Mouse (Mus musculus): ENCODE data around the gene Tpgs1. TPM values are rescaled to one million over a fixed set of nuclear protein-coding genes. Genes with fewer than 3 reads are reported as not detected.

Tpgs1 gene
- polyA plus RNA-seq, 1 experiment from 2014 or later, result 76.6 TPM

DNA sequence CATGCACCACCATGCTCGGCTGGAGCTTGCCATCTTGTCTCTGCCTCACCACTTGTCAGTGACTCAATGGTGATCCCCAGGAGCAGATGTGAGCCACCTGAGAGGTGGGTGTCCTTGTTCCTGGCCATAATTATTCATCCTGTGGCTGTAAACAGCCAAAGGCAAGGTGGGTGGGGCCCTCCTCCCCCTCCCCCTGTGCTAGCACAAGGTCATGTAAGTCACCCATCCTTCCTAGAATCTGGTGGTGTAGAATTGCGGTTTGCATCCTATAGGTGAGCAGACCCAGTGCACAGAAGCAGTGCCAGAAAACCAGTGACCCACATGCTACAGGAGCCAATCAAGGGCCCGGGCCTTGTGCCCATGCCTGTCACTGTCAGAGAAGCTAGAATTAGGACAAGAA, 3.9 kb downstream of the Tpgs1 start:
- no peaks in the 10 kb centered on the region for H3K27me3 ChIP-seq (replicated peaks; ENCODE audit: control insufficient read depth, insufficient read depth, low read length)
- ATAC-seq, result no peak
- H3K4me3 ChIP-seq (replicated peaks; ENCODE audit: low read length), result no peak overlapping the region
- H3K4me2 ChIP-seq (ENCODE audit: low read length), result no peak overlapping the region
- no peak overlapping the region for H3K27ac ChIP-seq (ENCODE audit: low read length)
- no peak overlapping the region for H3K9ac ChIP-seq (replicated peaks; ENCODE audit: low read depth, low read length)
- 93% methylated on average over 3 of the region's 3 CpGs for WGBS
- peaks cover 3% of the 10 kb centered on the region for H3K36me3 ChIP-seq (ENCODE audit: control insufficient read depth, insufficient read depth)
- H3K4me1 ChIP-seq (replicated peaks; ENCODE audit: control insufficient read depth, insufficient read depth, low read length), result peaks cover 16% of the 10 kb centered on the region
- H3K9me3 ChIP-seq (ENCODE audit: control insufficient read depth, low read length), result no peaks in the 10 kb centered on the region

GRCm38 (mm10) chr10:79675346-79676035, 6.3 kb downstream of the Tpgs1 start:
- WGBS, result 61% methylated on average over 44 of the region's 44 CpGs

DNA sequence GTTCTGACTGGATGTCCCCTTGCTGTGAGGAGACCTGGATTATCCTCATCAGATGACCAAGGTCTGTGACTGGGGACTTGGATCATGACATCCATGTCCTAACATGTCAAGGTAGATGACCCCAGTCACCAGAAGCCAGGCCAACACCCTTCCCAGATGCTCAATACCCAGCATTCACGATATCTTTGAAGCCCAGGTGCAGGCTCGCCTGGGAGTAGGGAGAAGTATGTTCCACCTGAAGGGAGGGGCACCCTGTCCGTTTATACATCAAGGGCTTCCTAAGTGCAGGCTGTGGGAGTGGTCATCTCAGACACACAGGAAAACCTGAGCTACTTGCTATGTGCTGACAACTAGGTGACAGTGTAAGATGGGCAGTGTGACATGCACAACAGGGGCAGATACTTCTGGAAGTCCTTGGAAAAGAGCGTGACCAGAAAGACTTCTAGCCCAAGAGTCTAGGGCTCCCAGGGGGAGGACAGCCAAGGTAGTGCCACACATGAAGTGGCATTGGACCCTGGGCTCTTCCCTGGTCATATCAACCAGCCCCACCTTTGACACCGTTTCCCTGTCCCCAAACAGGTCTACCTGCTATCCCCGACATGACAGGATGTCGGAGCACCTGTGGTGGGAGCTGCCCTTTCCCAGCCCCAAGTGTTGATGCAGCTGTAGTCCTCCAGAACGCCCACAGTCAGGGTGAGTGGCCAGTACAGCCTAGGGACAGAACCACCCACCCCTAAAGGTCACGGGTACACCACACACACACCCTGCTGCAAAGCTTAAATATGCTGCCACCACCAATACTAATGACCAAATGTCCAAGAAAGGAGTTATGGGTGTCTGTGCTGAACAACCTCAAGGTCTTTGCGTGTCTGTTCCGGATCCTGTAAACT, 11.7 kb downstream of the Tpgs1 start:
- ATAC-seq, result peak; percentile 3; the same call in 1 of the 2 replicates
- H3K36me3 ChIP-seq (ENCODE audit: control insufficient read depth, insufficient read depth), result peaks cover 5% of the 10 kb centered on the region
- no peaks in the 10 kb centered on the region for H3K9me3 ChIP-seq (ENCODE audit: control insufficient read depth, low read length)
- H3K27ac ChIP-seq (ENCODE audit: low read length), result peak overlapping the region; percentile 90
- H3K27me3 ChIP-seq (replicated peaks; ENCODE audit: control insufficient read depth, insufficient read depth, low read length), result no peaks in the 10 kb centered on the region
- peak overlapping the region; percentile 57 for H3K9ac ChIP-seq (replicated peaks; ENCODE audit: low read depth, low read length)
- H3K4me2 ChIP-seq (ENCODE audit: low read length), result peak overlapping the region; percentile 53
- H3K4me1 ChIP-seq (replicated peaks; ENCODE audit: control insufficient read depth, insufficient read depth, low read length), result peaks cover 20% of the 10 kb centered on the region
- 43% methylated on average over 11 of the region's 11 CpGs for WGBS
- H3K4me3 ChIP-seq (replicated peaks; ENCODE audit: low read length), result peak overlapping the region; percentile 86

More at GRCm38 (mm10) chr10:79675346-79676035, 6.3 kb downstream of the Tpgs1 start:
- Histone ChIP-seq H3K4me2 (ENCODE audit: low read length) (no peak overlapping the region), H3K27me3 (replicated peaks; ENCODE audit: control insufficient read depth, insufficient read depth, low read length) (no peaks in the 10 kb centered on the region), H3K9me3 (ENCODE audit: control insufficient read depth, low read length) (no peaks in the 10 kb centered on the region), H3K4me1 (replicated peaks; ENCODE audit: control insufficient read depth, insufficient read depth, low read length) (peaks cover 7% of the 10 kb centered on the region), H3K9ac (replicated peaks; ENCODE audit: low read depth, low read length) (no peak overlapping the region), H3K4me3 (replicated peaks; ENCODE audit: low read length) (no peak overlapping the region), H3K27ac (ENCODE audit: low read length) (no peak overlapping the region), H3K36me3 (ENCODE audit: control insufficient read depth, insufficient read depth) (peaks cover 3% of the 10 kb centered on the region)
- no peak for ATAC-seq

DNA sequence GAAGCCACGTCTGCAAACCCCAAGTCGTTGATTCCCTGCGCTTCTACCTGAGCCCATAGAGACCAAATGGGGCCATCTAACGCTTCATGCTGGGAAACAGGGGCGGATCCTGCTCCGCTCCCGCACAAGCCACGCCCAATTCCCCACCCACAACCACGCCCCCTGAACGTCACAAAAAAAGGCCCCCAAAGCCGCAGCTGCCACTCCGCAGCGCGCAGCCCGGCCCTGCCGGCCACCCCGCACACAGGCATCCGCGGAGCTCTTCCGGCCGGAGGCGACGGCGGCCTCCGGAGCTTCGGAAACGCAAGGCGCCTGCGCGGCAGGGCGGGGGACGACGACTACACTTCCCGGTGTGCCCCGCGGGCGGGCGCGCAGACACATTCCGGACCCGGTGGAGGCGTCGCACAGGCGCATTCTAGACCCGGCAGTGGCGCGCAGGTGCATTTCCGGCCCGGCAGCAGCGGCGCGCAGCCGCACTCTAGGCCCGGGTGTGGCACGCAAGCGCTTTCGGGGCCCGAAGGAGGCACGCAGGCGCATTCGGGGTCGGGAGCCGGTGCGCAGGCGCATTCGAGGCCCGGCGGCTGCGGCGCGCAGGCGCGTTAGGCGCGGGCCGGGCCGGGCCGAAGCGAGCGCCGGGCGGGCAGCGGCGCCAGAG, 12.5 kb downstream of the Tpgs1 start, which contains the start of gene Cdc34:
TSS of gene Cdc34 (plus strand) at position 605 of the 655 bp plus-strand sequence.
- Histone ChIP-seq H3K27ac (ENCODE audit: low read length) (peak within 1 kb of the TSS; percentile 90), H3K4me2 (ENCODE audit: low read length) (peak within 1 kb of the TSS; percentile 91), H3K4me1 (replicated peaks; ENCODE audit: control insufficient read depth, insufficient read depth, low read length) (peaks cover 20% of the 10 kb centered on the region), H3K9ac (replicated peaks; ENCODE audit: low read depth, low read length) (peak within 1 kb of the TSS; percentile 74), H3K27me3 (replicated peaks; ENCODE audit: control insufficient read depth, insufficient read depth, low read length) (no peaks in the 10 kb centered on the region), H3K9me3 (ENCODE audit: control insufficient read depth, low read length) (no peaks in the 10 kb centered on the region), H3K4me3 (replicated peaks; ENCODE audit: low read length) (peak within 1 kb of the TSS; percentile 86), H3K36me3 (ENCODE audit: control insufficient read depth, insufficient read depth) (peaks cover 10% of the 10 kb centered on the region)
- ATAC-seq, result peak; percentile 96
- WGBS, result under 1% methylated on average over 80 of the region's 84 CpGs

GRCm38 (mm10) chr10:79682551-79682915, 13.4 kb downstream of the Tpgs1 start:
- peak overlapping the region; percentile 86 for H3K4me3 ChIP-seq (replicated peaks; ENCODE audit: low read length)
- peak overlapping the region; percentile 91 for H3K4me2 ChIP-seq (ENCODE audit: low read length)
- 0% methylated on average over 9 of the region's 10 CpGs for WGBS
- H3K36me3 ChIP-seq (ENCODE audit: control insufficient read depth, insufficient read depth), result peaks cover 10% of the 10 kb centered on the region
- no peaks in the 10 kb centered on the region for H3K27me3 ChIP-seq (replicated peaks; ENCODE audit: control insufficient read depth, insufficient read depth, low read length)
- H3K9ac ChIP-seq (replicated peaks; ENCODE audit: low read depth, low read length), result peak overlapping the region; percentile 74
- ATAC-seq, result no peak; the same call in 1 of the 2 replicates
- H3K27ac ChIP-seq (ENCODE audit: low read length), result peak overlapping the region; percentile 46; the same call in 1 of the 2 replicates
- peaks cover 20% of the 10 kb centered on the region for H3K4me1 ChIP-seq (replicated peaks; ENCODE audit: control insufficient read depth, insufficient read depth, low read length)
- H3K9me3 ChIP-seq (ENCODE audit: control insufficient read depth, low read length), result no peaks in the 10 kb centered on the region

GRCm38 (mm10) chr10:79682916-79683582, 13.9 kb downstream of the Tpgs1 start:
- H3K36me3 ChIP-seq (ENCODE audit: control insufficient read depth, insufficient read depth), result peaks cover 10% of the 10 kb centered on the region
- peaks cover 20% of the 10 kb centered on the region for H3K4me1 ChIP-seq (replicated peaks; ENCODE audit: control insufficient read depth, insufficient read depth, low read length)
- no peaks in the 10 kb centered on the region for H3K27me3 ChIP-seq (replicated peaks; ENCODE audit: control insufficient read depth, insufficient read depth, low read length)
- peak overlapping the region; percentile 91 for H3K4me2 ChIP-seq (ENCODE audit: low read length)
- no peaks in the 10 kb centered on the region for H3K9me3 ChIP-seq (ENCODE audit: control insufficient read depth, low read length)
- WGBS, result 3% methylated on average over 10 of the region's 10 CpGs
- H3K9ac ChIP-seq (replicated peaks; ENCODE audit: low read depth, low read length), result peak overlapping the region; percentile 74
- peak overlapping the region; percentile 86 for H3K4me3 ChIP-seq (replicated peaks; ENCODE audit: low read length)
- H3K27ac ChIP-seq (ENCODE audit: low read length), result peak overlapping the region; percentile 46; the same call in 1 of the 2 replicates
- no peak for ATAC-seq

GRCm38 (mm10) chr10:79683726-79684640, 14.8 kb downstream of the Tpgs1 start:
- Histone ChIP-seq H3K4me1 (replicated peaks; ENCODE audit: control insufficient read depth, insufficient read depth, low read length) (peaks cover 20% of the 10 kb centered on the region), H3K4me3 (replicated peaks; ENCODE audit: low read length) (no peak overlapping the region; the same call in 1 of the 2 replicates), H3K27ac (ENCODE audit: low read length) (no peak overlapping the region), H3K9me3 (ENCODE audit: control insufficient read depth, low read length) (no peaks in the 10 kb centered on the region), H3K9ac (replicated peaks; ENCODE audit: low read depth, low read length) (no peak overlapping the region; the same call in 1 of the 2 replicates), H3K27me3 (replicated peaks; ENCODE audit: control insufficient read depth, insufficient read depth, low read length) (no peaks in the 10 kb centered on the region), H3K36me3 (ENCODE audit: control insufficient read depth, insufficient read depth) (peaks cover 18% of the 10 kb centered on the region), H3K4me2 (ENCODE audit: low read length) (peak overlapping the region; percentile 91)
- no peak for ATAC-seq
- WGBS, result 89% methylated on average over 6 of the region's 6 CpGs

Data from forebrain, embryonic 16.5 days (tissue).